Mouse (Mus musculus) kidney, postnatal 4 days (tissue): ENCODE data around the gene Zfand5.

Experiments used
- DNase-seq, 2 experiments: peaks; one replicate each; pipeline ENCODE4 v3.0.0; 2021; ENCODE audit warnings: mixed read lengths in 2 of 2

Gene Zfand5

GRCm38 (mm10) chr19:21329770-21330169 lies 57.7 kb downstream of the Zfand5 start:
- DNase-seq: peak; percentile 7 to 9

GRCm38 (mm10) chr19:21330305-21331115 lies 58.4 kb downstream of the Zfand5 start:
- DNase-seq: no peak

GRCm38 (mm10) chr19:21331621-21332155 lies 59.6 kb downstream of the Zfand5 start:
- DNase-seq: no peak
